Mouse (Mus musculus) left cerebral cortex, adult 18-20 months (tissue): Measurements from ENCODE around the gene Tnfrsf9. TPM values are rescaled to one million over a fixed set of nuclear protein-coding genes. Genes with fewer than 3 reads are reported as not detected.

Experiments
- DNase-seq, 2 experiments: peaks; one replicate each; pipeline ENCODE4 v3.0.0; 2021 to 2022; ENCODE audit warnings: low spot score in 2 of 2, mixed read lengths in 1 of 2
- total RNA-seq, 2 experiments: library from RNA; stranded (reverse); gene quantifications; 2 replicates each; pipeline ENCODE4 v1.2.3; 2021

Tnfrsf9 gene
- total RNA-seq, 2 experiments from 2014 or later, result 0.35 to 0.94 TPM

DNA sequence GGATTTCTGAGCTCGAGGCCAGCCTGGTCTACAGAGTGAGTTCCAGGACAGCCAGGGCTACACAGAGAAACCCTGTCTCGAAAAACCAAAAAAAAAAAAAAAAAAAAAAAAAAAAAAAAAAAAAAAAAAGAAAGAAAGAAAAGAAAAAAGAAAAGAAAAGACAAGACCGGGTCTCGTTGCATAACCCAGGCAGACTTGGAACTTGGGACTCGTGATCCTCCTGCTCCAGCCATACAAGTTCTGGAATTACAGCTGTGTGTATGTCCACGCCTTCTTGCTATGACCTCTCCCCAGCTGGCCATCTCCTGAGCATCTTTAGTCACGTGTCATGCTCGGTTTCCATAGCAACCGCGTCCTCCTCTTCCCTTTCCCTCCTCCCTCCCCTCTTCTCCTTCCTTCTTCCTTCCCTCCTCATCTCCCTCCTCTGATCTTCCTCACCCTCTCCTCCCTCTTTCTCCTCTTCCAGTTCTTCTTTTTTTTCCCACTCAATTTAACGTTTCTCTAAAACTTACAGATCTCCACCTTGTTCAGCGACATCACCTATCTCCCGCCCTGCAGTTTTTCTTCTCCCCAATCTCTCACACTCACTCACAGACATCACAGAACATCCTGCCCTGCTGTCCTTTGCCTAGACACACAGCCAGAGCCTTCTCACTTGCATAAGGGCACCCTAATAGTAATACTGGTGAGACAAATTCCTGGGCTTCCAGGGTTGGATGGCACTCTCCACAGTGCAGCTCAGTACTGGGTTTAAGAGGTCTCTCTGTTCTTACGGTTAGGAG lies 12.8 kb downstream of the Tnfrsf9 start:
- DNase-seq, result no peak

- DNase-seq, result no peak
Observed at GRCm38 (mm10) chr4:150927789-150928188, 13.4 kb downstream of the Tnfrsf9 start.

DNA sequence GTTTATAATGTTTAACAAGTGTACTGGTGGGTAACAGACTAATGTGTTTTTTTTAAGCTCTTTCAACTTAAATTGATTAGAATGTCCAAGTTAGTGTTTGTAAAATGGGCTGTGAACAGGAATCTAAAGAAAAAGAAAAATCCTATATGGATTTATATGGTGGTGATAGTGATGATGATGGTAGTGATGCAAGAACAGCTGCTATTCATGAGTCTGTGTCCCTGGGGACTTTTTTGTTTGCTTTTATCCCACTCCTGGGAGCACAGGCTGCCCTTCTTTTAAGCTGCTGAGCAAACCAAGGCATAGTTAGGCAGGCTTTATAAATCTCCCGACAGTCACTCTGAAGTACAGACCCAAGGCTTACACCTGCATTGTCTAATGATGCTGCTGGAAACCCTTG lies 19.1 kb downstream of the Tnfrsf9 start:
- DNase-seq, result no peak

DNA sequence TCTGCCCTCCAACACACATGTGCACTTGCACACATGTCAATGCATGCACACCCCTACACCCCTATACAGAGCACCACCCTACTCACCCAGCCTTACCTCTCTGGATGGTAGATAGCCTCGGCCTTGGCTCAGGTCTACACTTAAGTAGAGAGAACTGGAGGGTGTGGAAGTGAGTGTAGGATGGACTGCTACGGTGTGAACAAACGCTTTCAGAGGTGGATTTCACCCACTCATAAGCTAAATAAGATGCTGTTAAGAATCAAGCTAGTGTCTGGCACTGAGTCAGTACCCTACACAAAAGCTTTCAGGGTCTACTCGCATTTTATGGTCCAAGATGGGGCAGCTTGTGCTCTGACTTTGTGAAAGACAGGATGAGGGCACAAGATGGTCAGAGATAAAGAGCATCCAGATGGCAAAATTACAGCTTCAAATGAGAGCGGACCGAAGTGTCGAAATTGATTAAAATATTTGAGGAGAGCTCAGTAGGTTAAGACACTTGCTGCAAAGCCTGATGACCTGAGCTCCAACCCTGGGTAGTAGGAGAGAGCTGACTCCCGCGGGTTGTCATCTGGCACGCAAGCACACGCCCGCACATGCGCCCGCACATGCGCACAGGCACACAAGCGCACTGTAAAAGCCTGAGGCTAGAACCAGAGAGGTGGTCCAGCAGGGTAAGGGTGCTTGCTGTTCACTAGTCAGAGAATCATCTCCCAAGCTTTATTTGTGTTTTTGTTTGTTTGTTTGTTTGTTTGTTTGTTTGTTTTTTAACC lies 23.1 kb downstream of the Tnfrsf9 start:
- peak; percentile 48 to 60 for DNase-seq

- DNase-seq, result peak in 1 of 2 experiments; percentile 22
Observed at GRCm38 (mm10) chr4:150938063-150938452, 23.7 kb downstream of the Tnfrsf9 start.

DNA sequence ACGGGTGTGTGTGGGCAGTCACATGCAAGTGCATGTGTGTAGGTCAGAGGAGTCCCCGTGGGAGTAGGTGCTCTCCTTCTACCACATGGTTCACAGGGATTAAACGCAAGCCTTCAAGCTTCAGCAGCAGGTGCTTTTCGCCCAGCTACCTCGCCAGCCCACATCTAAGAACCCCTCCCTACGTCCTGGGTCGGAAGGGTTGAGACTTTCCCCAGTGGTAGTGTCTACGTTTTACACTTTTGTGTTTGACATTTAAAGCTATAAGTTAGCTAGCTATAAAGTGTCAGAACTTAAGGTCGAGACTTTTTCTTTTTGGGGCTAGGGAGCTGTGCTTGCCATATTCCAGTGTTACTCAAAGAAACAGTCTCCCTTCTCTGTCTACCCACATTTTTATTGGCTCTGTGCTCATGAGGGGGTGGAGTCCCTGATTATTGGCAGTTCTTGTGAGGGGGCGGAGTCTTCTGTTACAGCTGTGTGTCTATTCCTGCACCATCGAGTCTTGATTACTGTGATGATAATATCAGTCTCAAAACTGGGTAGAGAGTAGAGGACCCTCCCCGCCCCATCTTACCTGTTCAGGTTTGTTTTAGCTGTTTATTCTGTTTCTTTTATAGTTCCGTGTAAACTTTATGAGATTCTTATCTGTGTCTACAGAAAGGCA lies 25.8 kb downstream of the Tnfrsf9 start:
- DNase-seq, result no peak

DNA sequence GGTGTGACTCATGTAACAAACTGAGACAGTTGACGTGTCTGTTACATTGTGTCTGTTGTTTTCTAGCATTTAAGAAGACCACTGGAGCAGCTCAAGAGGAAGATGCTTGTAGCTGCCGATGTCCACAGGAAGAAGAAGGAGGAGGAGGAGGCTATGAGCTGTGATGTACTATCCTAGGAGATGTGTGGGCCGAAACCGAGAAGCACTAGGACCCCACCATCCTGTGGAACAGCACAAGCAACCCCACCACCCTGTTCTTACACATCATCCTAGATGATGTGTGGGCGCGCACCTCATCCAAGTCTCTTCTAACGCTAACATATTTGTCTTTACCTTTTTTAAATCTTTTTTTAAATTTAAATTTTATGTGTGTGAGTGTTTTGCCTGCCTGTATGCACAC lies 30.3 kb downstream of the Tnfrsf9 start:
- peak; percentile 12 to 25 for DNase-seq

GRCm38 (mm10) chr4:150950972-150951371 lies 36.6 kb downstream of the Tnfrsf9 start:
- DNase-seq, result no peak

DNA sequence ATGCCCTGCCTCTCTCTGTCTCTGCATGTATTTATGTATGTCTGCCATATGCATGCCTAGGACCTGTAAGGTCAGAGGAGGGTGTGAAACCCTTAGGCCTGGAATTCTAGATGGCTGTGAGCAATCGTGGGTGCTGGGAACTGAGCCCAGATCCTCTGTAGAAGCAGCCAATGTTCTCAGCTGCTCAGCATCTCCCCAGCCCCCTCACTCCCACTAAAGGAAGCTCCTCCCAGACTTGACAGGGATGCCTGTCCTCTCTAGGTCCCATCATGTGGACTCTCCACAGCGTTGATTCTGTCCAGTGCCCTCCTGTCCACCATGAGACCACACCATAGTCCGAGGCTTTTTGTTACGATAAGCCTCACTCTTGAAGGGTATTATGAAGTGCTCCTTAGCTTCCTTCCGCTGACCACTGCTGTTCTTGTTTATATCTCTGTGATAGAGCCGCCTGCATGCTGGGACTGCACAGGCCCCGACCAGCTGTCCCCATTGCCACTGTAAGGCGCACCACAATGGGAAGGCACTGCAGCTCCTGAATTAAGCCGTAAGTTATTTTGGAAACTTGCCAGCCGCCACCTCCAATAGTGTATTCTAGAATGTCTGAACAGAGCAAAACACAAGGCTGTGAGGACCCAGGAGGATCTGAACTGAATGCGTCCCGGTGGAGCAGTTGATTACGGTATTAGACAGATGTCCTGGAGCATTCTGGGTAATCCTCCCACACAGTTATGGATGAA lies 42.2 kb downstream of the Tnfrsf9 start:
- peak; percentile 12 to 35 for DNase-seq

DNA sequence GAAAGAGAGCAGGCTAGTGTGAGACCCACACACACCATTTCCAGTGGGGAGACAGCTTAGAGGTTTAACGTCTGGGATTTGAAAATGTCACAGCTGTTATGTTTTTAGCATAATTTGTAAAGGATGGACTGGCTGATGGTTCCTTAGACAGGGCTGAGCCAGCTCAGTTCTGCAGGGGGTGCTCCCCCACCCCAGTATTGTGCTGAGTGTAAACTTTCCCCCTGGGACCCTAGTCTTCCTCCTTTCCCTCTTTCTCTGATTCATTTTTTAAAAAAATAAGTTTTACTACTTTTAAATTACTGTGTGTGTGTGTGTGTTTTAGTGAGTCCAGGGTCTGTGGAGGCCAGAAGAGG lies 42.7 kb downstream of the Tnfrsf9 start:
- DNase-seq, result no peak

DNA sequence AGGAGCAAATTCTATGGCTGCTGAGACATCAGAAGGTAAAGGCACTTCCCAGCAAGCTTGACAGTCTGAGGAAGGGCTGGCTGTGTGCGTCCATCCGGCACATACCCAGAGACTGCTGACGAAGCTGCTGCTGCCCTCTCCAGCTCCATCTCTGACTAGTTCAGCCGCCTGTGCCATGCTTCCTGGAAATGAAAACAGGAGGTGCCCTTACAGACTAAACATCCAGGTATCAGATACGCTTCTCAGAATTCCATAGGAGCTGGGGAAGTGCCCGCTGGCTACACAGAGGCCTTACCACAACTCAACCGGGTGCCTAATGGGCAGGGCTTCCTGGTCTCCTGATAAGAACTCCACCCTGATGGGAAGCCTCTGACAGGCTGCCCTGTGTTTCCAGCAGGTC lies 44.2 kb downstream of the Tnfrsf9 start:
- no peak for DNase-seq

- DNase-seq, result no peak
Observed at GRCm38 (mm10) chr4:150962231-150962630, 47.9 kb downstream of the Tnfrsf9 start.

- no peak for DNase-seq
Observed at GRCm38 (mm10) chr4:150963711-150964110, 49.3 kb downstream of the Tnfrsf9 start.

GRCm38 (mm10) chr4:150964635-150965554 lies 50.5 kb downstream of the Tnfrsf9 start:
- peak; percentile 87 to 93 for DNase-seq

DNA sequence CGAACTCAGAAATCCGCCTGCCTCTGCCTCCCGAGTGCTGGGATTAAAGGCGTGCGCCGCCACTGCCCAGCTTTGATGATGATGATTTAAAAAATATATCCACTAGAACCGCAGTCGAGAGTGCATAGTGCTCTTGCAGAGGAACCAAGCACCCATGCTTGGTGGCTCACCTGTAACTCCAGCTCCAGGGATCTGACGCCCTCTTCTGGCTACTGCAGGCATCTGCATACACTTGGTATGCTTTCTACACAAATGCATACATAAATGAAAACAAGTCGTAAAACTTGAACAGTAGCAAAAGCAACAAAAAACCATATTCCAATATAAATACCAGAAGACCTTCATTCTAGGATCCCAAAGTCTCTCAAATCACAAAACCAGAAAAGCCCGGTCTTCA lies 51.2 kb downstream of the Tnfrsf9 start:
- no peak for DNase-seq

DNA sequence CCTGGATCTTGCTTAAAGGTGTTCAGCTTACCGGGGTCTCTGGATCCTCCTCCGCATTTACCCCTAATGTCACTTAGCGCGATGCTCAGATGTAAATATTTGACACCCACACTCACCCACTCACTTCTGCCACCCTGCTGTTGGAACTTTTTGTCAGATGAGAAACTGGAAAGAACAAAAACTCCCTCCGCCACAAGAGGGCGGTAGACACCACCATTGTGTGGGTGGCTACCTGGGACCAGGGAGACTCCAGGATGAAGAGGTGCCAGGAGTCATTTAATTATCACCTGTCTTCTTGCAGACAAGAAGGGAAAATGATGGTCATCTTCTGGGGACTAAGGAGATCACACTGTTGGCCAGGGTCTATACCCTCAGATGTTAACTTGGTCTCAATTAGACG lies 52.2 kb downstream of the Tnfrsf9 start:
- DNase-seq, result peak in 1 of 2 experiments; percentile 64

DNA sequence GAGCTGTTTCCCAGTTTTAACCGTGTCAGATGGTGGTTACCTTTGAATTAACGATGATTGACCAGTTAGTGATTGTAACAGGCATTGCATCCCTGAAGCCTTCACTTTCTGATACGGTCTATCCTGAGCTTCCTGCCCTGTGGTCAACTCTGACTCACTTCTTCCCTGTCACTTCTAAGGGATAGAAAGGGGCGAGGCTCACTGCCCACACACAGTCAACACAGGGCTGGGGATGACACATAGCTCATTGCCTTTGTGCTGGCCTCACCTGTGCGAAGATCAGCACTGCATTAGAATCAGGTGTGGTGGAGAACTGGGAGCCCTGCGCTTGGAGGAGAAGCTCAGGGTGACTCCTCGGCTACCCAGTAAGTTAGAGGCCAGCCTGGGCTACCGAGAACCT lies 54.6 kb downstream of the Tnfrsf9 start:
- DNase-seq, result no peak

- peak in 1 of 2 experiments; percentile 17 for DNase-seq
Observed at GRCm38 (mm10) chr4:150973264-150973663, 58.9 kb downstream of the Tnfrsf9 start.

DNA sequence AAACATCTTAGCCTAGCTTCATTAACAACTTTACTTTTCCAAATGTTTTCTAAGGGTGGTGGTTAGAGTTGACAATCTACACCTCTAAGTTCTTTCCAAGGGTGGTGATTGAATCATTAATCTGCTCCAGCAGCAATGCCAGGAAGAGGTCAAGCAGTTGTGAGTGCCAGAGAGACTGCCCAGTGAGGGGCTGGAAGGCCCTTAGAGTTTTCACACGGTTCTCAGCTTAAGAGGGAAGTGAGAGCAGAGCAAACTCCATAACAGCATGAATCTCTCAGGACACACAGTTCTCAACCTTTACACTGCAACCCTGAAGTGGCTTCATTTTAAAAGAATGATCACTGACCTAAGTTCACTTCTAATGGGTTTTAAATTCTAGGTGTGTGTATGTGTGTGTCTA lies 60.8 kb downstream of the Tnfrsf9 start:
- no peak for DNase-seq
